In genomic region chr9:40757685-40758270, GRCm38 (mm10) we compare ENCODE assay signal across 8 mouse cellular contexts. TPM values are rescaled to one million over a fixed set of nuclear protein-coding genes. Genes with fewer than 3 reads are reported as not detected.
DNase-seq lines count a peak whose midpoint lies in the region; ATAC-seq and TF ChIP-seq lines count a peak whose summit lies in the region.

No protein-coding gene starts in this region.

- no peak overlapping the region; the same call in 1 of the 2 replicates for H3K27ac ChIP-seq in ES-E14 (ENCODE audit: insufficient read depth, low read depth, low read length, poor library complexity, severe bottlenecking)
- H3K27ac ChIP-seq in forebrain, postnatal 0 days (ENCODE audit: low read depth, low read length): peak overlapping the region; percentile 81
- no peak overlapping the region for H3K27ac ChIP-seq in liver, postnatal 0 days (ENCODE audit: low read depth)
- H3K27ac ChIP-seq in neural tube, embryonic 13.5 days (replicated peaks): peak overlapping the region; percentile 77
- H3K27ac ChIP-seq in stomach, postnatal 0 days (replicated peaks): peak overlapping the region; percentile 67

- DNase-seq in ES-E14 (ENCODE audit: low read depth, low spot score): peak; percentile 61
- peak; percentile 78 for DNase-seq in cerebellum, adult 11 months
- peak; percentile 89 for DNase-seq in forebrain, postnatal 0 days
- DNase-seq in heart, postnatal 36 days: peak; percentile 72 to 78
- DNase-seq in layer of hippocampus, adult 18-20 months (ENCODE audit: low spot score in 2 of 2): peak; percentile 77 to 91
- peak; percentile 67 for DNase-seq in liver, postnatal 0 days
- peak; percentile 76 for DNase-seq in stomach, postnatal 0 days (ENCODE audit: low spot score)

- peak overlapping the region; percentile 44 for H3K4me2 ChIP-seq in forebrain, postnatal 0 days (ENCODE audit: low read depth)
- H3K4me2 ChIP-seq in liver, postnatal 0 days (ENCODE audit: low read depth, low read length): peak overlapping the region; percentile 68
- peak overlapping the region; percentile 56 for H3K4me2 ChIP-seq in neural tube, embryonic 13.5 days
- H3K4me2 ChIP-seq in stomach, postnatal 0 days (replicated peaks; ENCODE audit: low read depth): peak overlapping the region; percentile 52

- ATAC-seq in forebrain, postnatal 0 days: peak; percentile 94
- peak; percentile 81 for ATAC-seq in liver, postnatal 0 days
- peak; percentile 92 for ATAC-seq in neural tube, embryonic 13.5 days (ENCODE audit: low read depth)
- ATAC-seq in stomach, postnatal 0 days (ENCODE audit: low FRiP score, low TSS enrichment): peak; percentile 90

- no peaks in the 10 kb centered on the region for H3K36me3 ChIP-seq in ES-E14 (ENCODE audit: control insufficient read depth, insufficient read depth, low read length, poor library complexity, severe bottlenecking)
- peaks cover 10% of the 10 kb centered on the region for H3K36me3 ChIP-seq in forebrain, postnatal 0 days (ENCODE audit: insufficient read depth)
- H3K36me3 ChIP-seq in liver, postnatal 0 days (replicated peaks; ENCODE audit: insufficient read depth, low read length): no peaks in the 10 kb centered on the region
- peaks cover 10% of the 10 kb centered on the region for H3K36me3 ChIP-seq in neural tube, embryonic 13.5 days
- no peaks in the 10 kb centered on the region; the same call in 1 of the 2 replicates for H3K36me3 ChIP-seq in stomach, postnatal 0 days (ENCODE audit: control insufficient read depth, insufficient read depth, low read length)

- intact Hi-C loops in heart, postnatal 36 days (cut with DNase I): loop anchor here (2.0 to 10.0 kb wide), 2 partner anchors 27 to 533 kb away; no protein-coding TSS in a partner anchor

- no peak for TF ChIP-seq EP300 in liver, postnatal 0 days (IDR thresholded peaks at IDR 0.05; ENCODE audit: low read depth)
- no peak for TF ChIP-seq EP300 in stomach, postnatal 0 days (optimal IDR thresholded peaks at IDR 0.05)

- no peaks in the 10 kb centered on the region for H3K9me3 ChIP-seq in ES-E14 (ENCODE audit: control insufficient read depth, insufficient read depth, low read depth, low read length)
- H3K9me3 ChIP-seq in forebrain, postnatal 0 days (ENCODE audit: low read length): no peaks in the 10 kb centered on the region
- H3K9me3 ChIP-seq in liver, postnatal 0 days (ENCODE audit: low read length): no peaks in the 10 kb centered on the region
- no peaks in the 10 kb centered on the region for H3K9me3 ChIP-seq in neural tube, embryonic 13.5 days
- no peaks in the 10 kb centered on the region for H3K9me3 ChIP-seq in stomach, postnatal 0 days (ENCODE audit: control insufficient read depth, low read length)

- no peaks in the 10 kb centered on the region for H3K27me3 ChIP-seq in forebrain, postnatal 0 days (ENCODE audit: insufficient read depth, low read length)
- H3K27me3 ChIP-seq in liver, postnatal 0 days (ENCODE audit: insufficient read depth, low read length): no peaks in the 10 kb centered on the region
- H3K27me3 ChIP-seq in neural tube, embryonic 13.5 days: no peaks in the 10 kb centered on the region
- H3K27me3 ChIP-seq in stomach, postnatal 0 days (ENCODE audit: control insufficient read depth, insufficient read depth, low read length): no peaks in the 10 kb centered on the region

- H3K9ac ChIP-seq in ES-E14 (ENCODE audit: insufficient read depth, low read depth, low read length, poor library complexity, severe bottlenecking): peak overlapping the region; percentile 9; the same call in 1 of the 2 replicates
- H3K9ac ChIP-seq in forebrain, postnatal 0 days: peak overlapping the region; percentile 10; the same call in 1 of the 2 replicates
- no peak overlapping the region; the same call in 1 of the 2 replicates for H3K9ac ChIP-seq in liver, postnatal 0 days (replicated peaks)
- H3K9ac ChIP-seq in neural tube, embryonic 13.5 days: peak overlapping the region; percentile 58
- H3K9ac ChIP-seq in stomach, postnatal 0 days (ENCODE audit: low read length): no peak overlapping the region; the same call in 1 of the 2 replicates

- 4% methylated on average over 22 of the region's 22 CpGs for WGBS in forebrain, postnatal 0 days
- WGBS in liver, postnatal 0 days (ENCODE audit: insufficient replicate concordance): 10% methylated on average over 22 of the region's 22 CpGs
- WGBS in neural tube, embryonic 13.5 days: 10% methylated on average over 22 of the region's 22 CpGs
- whole genome bisulfite sequencing in stomach, postnatal 0 days: 7% methylated on average over 21 of the region's 22 CpGs

- peak overlapping the region in 1 of 2 experiments; percentile 35; a peak in 2 of 4 replicates for H3K4me3 ChIP-seq in ES-E14 (ENCODE audit: insufficient read depth in 1 of 2, low read depth in 1 of 2, low read length in 2 of 2, poor library complexity in 1 of 2, severe bottlenecking in 1 of 2)
- peak overlapping the region; percentile 19; the same call in 1 of the 2 replicates for H3K4me3 ChIP-seq in forebrain, postnatal 0 days (ENCODE audit: low read depth, low read length)
- peak overlapping the region; percentile 27 for H3K4me3 ChIP-seq in liver, postnatal 0 days (ENCODE audit: low read depth, low read length)
- H3K4me3 ChIP-seq in neural tube, embryonic 13.5 days: peak overlapping the region; percentile 33
- H3K4me3 ChIP-seq in stomach, postnatal 0 days (ENCODE audit: low read depth, low read length): peak overlapping the region; percentile 29

- H3K4me1 ChIP-seq in ES-E14 (ENCODE audit: control insufficient read depth in 2 of 2, insufficient read depth in 2 of 2, low read length in 2 of 2, poor library complexity in 1 of 2): peaks cover 0 to 10% of the 10 kb centered on the region in 2 experiments; a peak in 2 of 4 replicates
- H3K4me1 ChIP-seq in forebrain, postnatal 0 days (ENCODE audit: insufficient read depth): peaks cover 15% of the 10 kb centered on the region
- peaks cover 4% of the 10 kb centered on the region for H3K4me1 ChIP-seq in liver, postnatal 0 days (ENCODE audit: insufficient read depth)
- peaks cover 20% of the 10 kb centered on the region for H3K4me1 ChIP-seq in neural tube, embryonic 13.5 days (replicated peaks)
- peaks cover 3% of the 10 kb centered on the region; the same call in 1 of the 2 replicates for H3K4me1 ChIP-seq in stomach, postnatal 0 days (replicated peaks; ENCODE audit: control insufficient read depth, insufficient read depth)

- peak; percentile 85 for TF ChIP-seq CTCF in forebrain, postnatal 0 days (IDR thresholded peaks at IDR 0.05; ENCODE audit: low read depth)
- peak; percentile 74 for TF ChIP-seq CTCF in liver, postnatal 0 days (IDR thresholded peaks at IDR 0.05; ENCODE audit: low read depth)
- TF ChIP-seq CTCF in stomach, postnatal 0 days (IDR thresholded peaks at IDR 0.05; ENCODE audit: low read depth): peak; percentile 86

- in situ Hi-C loops in ES-E14 (cut with MboI; ENCODE audit: low sequenced_read_pairs in 2 of 2, unreplicated experiment in 2 of 2): no loop called here

TF ChIP-seq in ES-E14, 5 proteins besides CTCF, POLR2A, EP300 and RAD21:
- TF ChIP-seq HCFC1 (IDR thresholded peaks at IDR 0.05; ENCODE audit: borderline replicate concordance, insufficient read depth, low read length): no peak
- no peak for TF ChIP-seq ZNF384 (IDR thresholded peaks at IDR 0.05; ENCODE audit: low read depth, low read length)
- TF ChIP-seq ZC3H11A (IDR thresholded peaks at IDR 0.05; ENCODE audit: borderline replicate concordance, low read depth, low read length): peak; percentile 76
- no peak for TF ChIP-seq CHD2 (IDR thresholded peaks at IDR 0.05; ENCODE audit: low read depth, low read length)

RNA-seq across cellular contexts. Expression of gene Hspa8, which starts 43.0 kb away (rescaled TPM):
- total RNA-seq in ES-E14 (2012; rRNA removed): 3,361 and 3,988 TPM in 2 replicates
- 3,364 and 4,241 TPM in 2 replicates for total RNA-seq in forebrain, postnatal 0 days (2014; rRNA removed)
- polyA plus RNA-seq in forebrain, postnatal 0 days (2015; fragmentation: Nextera tagmentation; extraction: Ambion mirVana): 2,287 and 2,372 TPM in 2 replicates
- total RNA-seq in heart, postnatal 36 days (2021): 1,000 to 10,000 TPM; 1,282 to 1,390 TPM
- total RNA-seq in layer of hippocampus, adult 18-20 months (2021): 1,000 to 10,000 TPM; 2,409 to 2,534 TPM
- polyA plus RNA-seq in liver, postnatal 0 days (2015; fragmentation: Nextera tagmentation; extraction: Ambion mirVana): 750 and 793 TPM in 2 replicates
- polyA plus RNA-seq in neural tube, embryonic 13.5 days (2015; fragmentation: Nextera tagmentation; extraction: Ambion mirVana): 2,997 and 3,038 TPM in 2 replicates
- 991 and 1,085 TPM in 2 replicates for polyA plus RNA-seq in stomach, postnatal 0 days (2015; fragmentation: Nextera tagmentation; extraction: Ambion mirVana)

Comparison
In these comparisons a context has a peak if more than half of its experiments do, and no peak if none do; other contexts are left out.
1. H3K27ac ChIP-seq: peak in forebrain, postnatal 0 days (single experiment), neural tube, embryonic 13.5 days (single experiment) and stomach, postnatal 0 days (single experiment); none in ES-E14 (single experiment) and liver, postnatal 0 days (single experiment).
2. H3K9ac ChIP-seq: peak in ES-E14 (single experiment), forebrain, postnatal 0 days (single experiment) and neural tube, embryonic 13.5 days (single experiment); none in liver, postnatal 0 days (single experiment) and stomach, postnatal 0 days (single experiment).
3. Peak in every context shown above with its lines, with median percentiles within 50 percentile points of each other: DNase-seq, ATAC-seq, H3K4me2 ChIP-seq and CTCF ChIP-seq.